Mouse (Mus musculus) lung, embryonic 15.5 days (tissue): Measurements from ENCODE around the gene Slc17a3. TPM values are rescaled to one million over a fixed set of nuclear protein-coding genes. Genes with fewer than 3 reads are reported as not detected.

Experiments
- ATAC-seq: fragments of 200-750 bp; cut with Nextera tagmentation; 2 replicates; pipeline ENCODE4 v1.8.0; 2017; ENCODE audit warnings: moderate number of reproducible peaks, borderline replicate concordance; ENCODE audit not compliant: low FRiP score, low TSS enrichment; ENCODE audit errors: extremely low read depth
- H3K27ac ChIP-seq: fragments of 300-500 bp; sonication (generic); 2 replicates; pipeline ENCODE4 v1.5.1; 2015; ENCODE audit warnings: moderate library complexity, mild to moderate bottlenecking, inconsistent platforms
- H3K27me3 ChIP-seq: fragments of 300-500 bp; sonication (generic); 2 replicates; pipeline ENCODE4 v1.6.1; 2015; ENCODE audit warnings: inconsistent platforms
- H3K36me3 ChIP-seq: fragments of 300-500 bp; sonication (generic); 2 replicates; pipeline ENCODE4 v1.6.1; 2015; ENCODE audit warnings: inconsistent platforms
- H3K4me1 ChIP-seq: fragments of 300-500 bp; sonication (generic); 2 replicates; pipeline ENCODE4 v1.6.1; 2015; ENCODE audit warnings: inconsistent platforms
- H3K4me2 ChIP-seq: fragments of 300-500 bp; sonication (generic); 2 replicates; pipeline ENCODE4 v1.6.1; 2015; ENCODE audit warnings: inconsistent platforms, mild to moderate bottlenecking, moderate library complexity
- H3K4me3 ChIP-seq: fragments of 300-500 bp; sonication (generic); 2 replicates; pipeline ENCODE4 v1.5.1; 2015; ENCODE audit warnings: mild to moderate bottlenecking, inconsistent platforms
- H3K9ac ChIP-seq: fragments of 300-500 bp; sonication (generic); 2 replicates; pipeline ENCODE4 v1.6.1; 2015; ENCODE audit warnings: inconsistent platforms
- H3K9me3 ChIP-seq: fragments of 300-500 bp; sonication (generic); 2 replicates; pipeline ENCODE4 v1.6.1; 2016; ENCODE audit warnings: inconsistent platforms
- WGBS: fragments of 180-500 bp; shearing (Covaris S2); methylation state at CpG from one replicate; pipeline ENCODE4 v1.1.7; 2015; 5-methylcytosine and 5-hydroxymethylcytosine counted together
- polyA plus RNA-seq: library from polyadenylated mRNA; unstranded; fragments of >200 nt; fragmentation: Nextera tagmentation; extraction: Ambion mirVana; gene quantifications from 2 replicates; pipeline ENCODE4 v1.2.1, GENCODE M21; 2015

Gene Slc17a3
- polyA plus RNA-seq, 1 experiment from 2014 or later, result not detected

- Histone ChIP-seq H3K9ac (no peak overlapping the region), H3K4me1 (no peaks in the 10 kb centered on the region), H3K4me2 (no peak overlapping the region), H3K27ac (no peak overlapping the region), H3K9me3 (no peaks in the 10 kb centered on the region), H3K4me3 (no peak overlapping the region), H3K27me3 (no peaks in the 10 kb centered on the region), H3K36me3 (no peaks in the 10 kb centered on the region)
- 73% methylated on average over 5 of the region's 5 CpGs for WGBS
- ATAC-seq, result no peak
Observed at GRCm38 (mm10) chr13:23879636-23880035, 40.4 kb downstream of the Slc17a3 start.

- no peaks in the 10 kb centered on the region for H3K27me3 ChIP-seq
- no peaks in the 10 kb centered on the region for H3K9me3 ChIP-seq
- WGBS, result 30% methylated on average over 2 of the region's 2 CpGs
- H3K36me3 ChIP-seq, result no peaks in the 10 kb centered on the region
- no peak for ATAC-seq
- no peak overlapping the region for H3K9ac ChIP-seq
- H3K27ac ChIP-seq, result no peak overlapping the region
- no peak overlapping the region for H3K4me2 ChIP-seq
- H3K4me1 ChIP-seq, result no peaks in the 10 kb centered on the region
- H3K4me3 ChIP-seq, result no peak overlapping the region
Observed at GRCm38 (mm10) chr13:23885540-23885939, 46.3 kb downstream of the Slc17a3 start.

- H3K4me3 ChIP-seq, result no peak overlapping the region
- no peak overlapping the region for H3K4me2 ChIP-seq
- ATAC-seq, result no peak
- WGBS, result 60% methylated on average over 3 of the region's 3 CpGs
- no peaks in the 10 kb centered on the region for H3K36me3 ChIP-seq
- H3K27ac ChIP-seq, result no peak overlapping the region
- no peaks in the 10 kb centered on the region for H3K27me3 ChIP-seq
- no peaks in the 10 kb centered on the region for H3K4me1 ChIP-seq
- no peaks in the 10 kb centered on the region for H3K9me3 ChIP-seq
- no peak overlapping the region for H3K9ac ChIP-seq
Observed at GRCm38 (mm10) chr13:23887026-23887725, 47.9 kb downstream of the Slc17a3 start.

DNA sequence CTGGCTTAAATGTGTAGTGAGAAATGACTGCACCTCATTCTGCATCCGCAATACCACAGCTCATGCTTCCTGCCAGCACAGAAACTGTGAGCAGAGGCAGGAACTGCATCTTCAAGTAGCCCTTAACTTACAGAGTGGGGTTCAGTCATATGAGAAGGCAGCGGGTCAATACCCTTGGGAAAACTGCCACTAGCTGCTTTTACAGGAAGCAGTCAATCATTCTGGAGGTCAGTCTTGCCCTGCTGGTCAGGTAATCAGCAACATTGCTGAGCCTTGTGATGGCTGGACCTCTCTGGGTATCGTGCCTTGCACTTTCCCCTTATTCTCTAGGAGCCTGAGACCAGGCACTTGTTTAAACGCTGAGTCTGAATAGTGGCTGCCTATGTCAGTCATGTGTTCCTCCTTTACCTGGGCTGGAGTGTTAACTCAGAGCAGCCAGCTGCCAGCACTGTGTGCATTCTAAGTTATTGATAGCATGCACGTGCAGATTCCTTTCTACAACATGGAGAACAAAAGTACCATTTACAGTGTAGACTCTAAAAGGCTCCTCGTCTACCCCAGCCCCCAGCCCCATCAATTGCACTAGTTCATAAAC, 49.9 kb downstream of the Slc17a3 start:
- no peaks in the 10 kb centered on the region for H3K4me1 ChIP-seq
- H3K4me3 ChIP-seq, result no peak overlapping the region
- 50% methylated on average over 6 of the region's 6 CpGs for WGBS
- H3K4me2 ChIP-seq, result no peak overlapping the region
- no peaks in the 10 kb centered on the region for H3K27me3 ChIP-seq
- H3K9ac ChIP-seq, result no peak overlapping the region
- no peaks in the 10 kb centered on the region for H3K36me3 ChIP-seq
- no peak for ATAC-seq
- no peaks in the 10 kb centered on the region for H3K9me3 ChIP-seq
- H3K27ac ChIP-seq, result no peak overlapping the region

DNA sequence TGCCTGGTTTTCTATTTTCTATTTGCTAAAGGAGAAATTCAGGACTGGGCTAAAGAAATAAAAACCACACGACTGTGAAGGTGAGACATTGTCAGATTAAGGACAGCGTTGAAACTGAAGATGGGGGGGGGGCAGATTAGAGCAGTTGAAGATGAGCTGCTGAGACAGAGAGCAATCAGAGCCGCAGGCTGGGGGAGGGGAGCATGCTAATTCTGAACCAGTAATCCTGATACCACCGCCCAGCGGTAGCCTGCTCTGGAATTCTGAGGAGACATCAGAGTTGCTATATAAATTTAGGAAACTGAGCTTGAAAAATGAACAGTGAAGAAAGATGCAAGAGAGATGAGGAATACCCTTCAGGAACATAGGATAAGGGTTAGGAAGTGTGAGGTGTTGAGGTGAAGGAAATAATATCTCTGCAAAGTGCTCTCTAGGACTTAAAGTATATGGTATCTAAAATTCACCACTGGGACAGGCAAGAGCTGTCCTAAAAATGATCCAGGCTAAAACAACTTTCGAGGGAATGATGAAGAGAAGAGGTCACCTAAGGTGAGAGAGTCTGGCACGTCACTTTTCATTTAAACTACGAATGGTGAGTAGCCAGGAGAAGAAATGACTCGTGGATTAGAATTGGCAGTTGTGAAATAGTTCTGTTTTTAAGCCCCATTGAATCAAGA, 53.5 kb downstream of the Slc17a3 start:
- H3K4me1 ChIP-seq, result no peaks in the 10 kb centered on the region
- H3K4me3 ChIP-seq, result no peak overlapping the region
- H3K27ac ChIP-seq, result no peak overlapping the region
- H3K27me3 ChIP-seq, result no peaks in the 10 kb centered on the region
- no peak overlapping the region for H3K4me2 ChIP-seq
- H3K36me3 ChIP-seq, result no peaks in the 10 kb centered on the region
- ATAC-seq, result no peak
- 31% methylated on average over 9 of the region's 9 CpGs for WGBS
- no peak overlapping the region for H3K9ac ChIP-seq
- no peaks in the 10 kb centered on the region for H3K9me3 ChIP-seq

DNA sequence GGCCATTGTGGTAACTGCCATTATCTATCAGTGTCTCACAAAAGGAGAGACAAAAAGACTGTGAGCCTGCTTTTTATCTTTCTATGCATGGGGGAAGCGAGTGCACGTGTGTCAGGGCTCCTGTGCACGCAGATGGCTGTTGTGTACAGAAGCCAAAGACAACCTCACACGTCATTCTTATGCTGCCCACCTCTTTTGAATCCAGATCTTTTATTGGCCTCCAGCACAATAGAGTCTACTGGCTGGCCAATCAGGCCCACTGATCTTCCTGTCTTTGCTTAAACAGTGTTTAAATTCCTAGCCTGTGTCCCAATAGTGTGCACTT, 54.0 kb downstream of the Slc17a3 start:
- Histone ChIP-seq H3K27me3 (no peaks in the 10 kb centered on the region), H3K4me3 (no peak overlapping the region), H3K9ac (no peak overlapping the region), H3K4me1 (no peaks in the 10 kb centered on the region), H3K9me3 (no peaks in the 10 kb centered on the region), H3K27ac (no peak overlapping the region), H3K36me3 (no peaks in the 10 kb centered on the region), H3K4me2 (no peak overlapping the region)
- no peak for ATAC-seq
- 53% methylated on average over 4 of the region's 4 CpGs for WGBS

DNA sequence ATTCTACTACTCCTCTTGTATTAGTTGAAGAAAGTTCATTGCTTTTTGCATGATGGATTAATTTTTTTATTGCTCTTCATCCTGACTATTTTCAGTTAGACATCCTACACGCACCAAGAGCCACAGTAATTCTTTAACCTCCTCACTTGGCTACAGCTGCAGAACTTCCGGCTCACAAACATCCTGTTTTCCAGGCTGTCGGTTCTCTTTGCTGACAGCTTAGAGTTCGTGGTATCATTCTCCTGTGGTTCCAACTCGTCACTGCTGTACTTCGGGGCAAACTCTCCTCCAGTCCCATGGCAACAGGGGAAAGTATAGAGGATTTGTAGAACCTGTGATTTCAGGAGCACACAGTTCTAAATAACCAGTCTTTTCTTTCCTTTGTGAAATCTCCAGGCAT, 59.0 kb downstream of the Slc17a3 start:
- H3K27me3 ChIP-seq, result no peaks in the 10 kb centered on the region
- no peaks in the 10 kb centered on the region for H3K9me3 ChIP-seq
- H3K9ac ChIP-seq, result no peak overlapping the region
- WGBS, result 26% methylated on average over 6 of the region's 6 CpGs
- H3K4me2 ChIP-seq, result no peak overlapping the region
- H3K27ac ChIP-seq, result no peak overlapping the region
- H3K4me1 ChIP-seq, result no peaks in the 10 kb centered on the region
- no peaks in the 10 kb centered on the region for H3K36me3 ChIP-seq
- H3K4me3 ChIP-seq, result no peak overlapping the region
- no peak for ATAC-seq

- Histone ChIP-seq H3K9ac (no peak overlapping the region), H3K27ac (no peak overlapping the region), H3K4me3 (no peak overlapping the region), H3K4me1 (no peaks in the 10 kb centered on the region), H3K9me3 (no peaks in the 10 kb centered on the region), H3K27me3 (no peaks in the 10 kb centered on the region), H3K36me3 (no peaks in the 10 kb centered on the region), H3K4me2 (no peak overlapping the region)
- no peak for ATAC-seq
- 88% methylated on average over 5 of the region's 5 CpGs for WGBS
Observed at GRCm38 (mm10) chr13:23906906-23907305, 67.7 kb downstream of the Slc17a3 start.

- Histone ChIP-seq H3K36me3 (no peaks in the 10 kb centered on the region), H3K9me3 (no peaks in the 10 kb centered on the region), H3K4me1 (no peaks in the 10 kb centered on the region), H3K27ac (no peak overlapping the region), H3K9ac (no peak overlapping the region), H3K4me3 (no peak overlapping the region), H3K27me3 (no peaks in the 10 kb centered on the region), H3K4me2 (no peak overlapping the region)
- WGBS, result 74% methylated on average over 5 of the region's 5 CpGs
- no peak for ATAC-seq
Observed at GRCm38 (mm10) chr13:23910121-23910520, 70.9 kb downstream of the Slc17a3 start.

Other genes with a start within 250 kb of the Slc17a3 start
- 2.5 and 3.6 TPM in 2 replicates for gene Hist1h2be, start 218.3 kb upstream of the Slc17a3 start, polyA plus RNA-seq
- gene Hist1h1e, start 216.9 kb upstream of the Slc17a3 start, polyA plus RNA-seq, result 28.3 and 28.5 TPM in 2 replicates
- 1.6 and 1.8 TPM in 2 replicates for gene Hist1h2ac, start 155.5 kb upstream of the Slc17a3 start, polyA plus RNA-seq
- gene Hist1h2bc, start 155.2 kb upstream of the Slc17a3 start, polyA plus RNA-seq, result 60.8 and 63.6 TPM in 2 replicates
- 0.22 and 0.35 TPM in 2 replicates for gene Hist1h1t, start 143.6 kb upstream of the Slc17a3 start, polyA plus RNA-seq
- 8.2 and 9.4 TPM in 2 replicates for gene Hist1h4c, start 141.0 kb upstream of the Slc17a3 start, polyA plus RNA-seq
- gene Hfe, start 128.6 kb upstream of the Slc17a3 start, polyA plus RNA-seq, result 8.6 and 10.8 TPM in 2 replicates
- gene Hist1h1c, start 100.6 kb upstream of the Slc17a3 start, polyA plus RNA-seq, result 36.2 and 37.0 TPM in 2 replicates
- 12.0 and 13.7 TPM in 2 replicates for gene Hist1h3c, start 93.8 kb upstream of the Slc17a3 start, polyA plus RNA-seq
- 3.2 and 4.1 TPM in 2 replicates for gene Hist1h2bb, start 92.7 kb upstream of the Slc17a3 start, polyA plus RNA-seq
- gene Hist1h2ab, start 88.3 kb upstream of the Slc17a3 start, polyA plus RNA-seq, result 74.3 and 83.5 TPM in 2 replicates
- gene Hist1h3b, start 87.2 kb upstream of the Slc17a3 start, polyA plus RNA-seq, result 12.0 and 18.6 TPM in 2 replicates
- gene Hist1h4b, start 82.4 kb upstream of the Slc17a3 start, polyA plus RNA-seq, result 5.8 and 7.5 TPM in 2 replicates
- gene Hist1h4a, start 78.2 kb upstream of the Slc17a3 start, polyA plus RNA-seq, result 0.69 TPM in 1 of 2 replicates, not detected in the other
- gene Hist1h3a, start 77.0 kb upstream of the Slc17a3 start, polyA plus RNA-seq, result 8.3 and 8.5 TPM in 2 replicates
- 3.3 and 3.9 TPM in 2 replicates for gene Hist1h1a, start 75.8 kb upstream of the Slc17a3 start, polyA plus RNA-seq
- gene Trim38, start 69.5 kb upstream of the Slc17a3 start, polyA plus RNA-seq, result not detected in 2 replicates
- not detected in 2 replicates for gene Slc17a2, start 32.4 kb upstream of the Slc17a3 start, polyA plus RNA-seq
- 0.15 TPM in 1 of 2 replicates, not detected in the other for gene Slc17a1, start 28.3 kb downstream of the Slc17a3 start, polyA plus RNA-seq
- not detected in 2 replicates for gene Slc17a4, start 75.6 kb downstream of the Slc17a3 start, polyA plus RNA-seq
- not detected in 2 replicates for gene Hist1h2ba, start 94.7 kb downstream of the Slc17a3 start, polyA plus RNA-seq
- gene Hist1h2aa, start 95.0 kb downstream of the Slc17a3 start, polyA plus RNA-seq, result not detected in 2 replicates
- gene Scgn, start 151.8 kb downstream of the Slc17a3 start, polyA plus RNA-seq, result not detected in 2 replicates